ENCODE assay signal across 27 mouse cellular contexts in genomic region chr2:24925284-24925683, GRCm38 (mm10). TPM values are rescaled to one million over a fixed set of nuclear protein-coding genes. Genes with fewer than 3 reads are reported as not detected.
DNase-seq lines count a peak whose midpoint lies in the region; ATAC-seq and TF ChIP-seq lines count a peak whose summit lies in the region.
"Had no signal": no experiment of that assay in that cellular context is flagged by ENCODE, and none has a peak within 500 bp of the region (broad histone marks: within the 10 kb centered on the region; RNA-seq: fewer than 3 reads in every experiment).

No protein-coding gene starts in this region.

- no peak overlapping the region for H3K9ac ChIP-seq in liver, embryonic 11.5 days (ENCODE audit: low read depth, low read length)
- H3K9ac ChIP-seq in liver, postnatal 0 days (replicated peaks) = no peak overlapping the region
- no peak overlapping the region for H3K9ac ChIP-seq in lung, embryonic 15.5 days
- no peak overlapping the region for H3K9ac ChIP-seq in lung, postnatal 0 days (replicated peaks; ENCODE audit: low read depth)
- no peak overlapping the region for H3K9ac ChIP-seq in stomach, postnatal 0 days (ENCODE audit: low read length)
- H3K9ac ChIP-seq: forebrain, postnatal 0 days; heart, embryonic 15.5 days; hindbrain, embryonic 12.5 days; intestine, embryonic 15.5 days; liver, embryonic 15.5 days; midbrain, embryonic 15.5 days had no signal

- no peak overlapping the region for H3K4me2 ChIP-seq in liver, embryonic 11.5 days
- H3K4me2 ChIP-seq in liver, postnatal 0 days (ENCODE audit: low read depth, low read length) = no peak overlapping the region
- H3K4me2 ChIP-seq in lung, embryonic 15.5 days = no peak overlapping the region
- H3K4me2 ChIP-seq in lung, postnatal 0 days (replicated peaks; ENCODE audit: low read depth, low read length) = no peak overlapping the region
- no peak overlapping the region for H3K4me2 ChIP-seq in stomach, postnatal 0 days (replicated peaks; ENCODE audit: low read depth)
- H3K4me2 ChIP-seq: heart, embryonic 15.5 days; hindbrain, embryonic 12.5 days; intestine, embryonic 15.5 days; liver, embryonic 15.5 days; midbrain, embryonic 15.5 days had no signal

- ATAC-seq in liver, embryonic 11.5 days (replicated peaks; ENCODE audit: low FRiP score) = 0 out of 2 replicates have a peak, but pooled peaks have one; percentile 4
- ATAC-seq in liver, postnatal 0 days = no peak
- ATAC-seq in lung, embryonic 15.5 days (ENCODE audit: borderline replicate concordance, extremely low read depth, low FRiP score, low TSS enrichment) = no peak
- peak; percentile 45 for ATAC-seq in lung, postnatal 0 days
- ATAC-seq in stomach, postnatal 0 days (ENCODE audit: low FRiP score, low TSS enrichment) = no peak
- ATAC-seq: forebrain, postnatal 0 days; hindbrain, postnatal 0 days; intestine, embryonic 15.5 days; midbrain, embryonic 15.5 days had no signal

- DNase-seq in liver, embryonic 11.5 days (ENCODE audit: low spot score) = no peak
- no peak for DNase-seq in liver, postnatal 0 days
- DNase-seq in lung, postnatal 0 days (ENCODE audit: low spot score) = peak; percentile 83
- no peak for DNase-seq in stomach, postnatal 0 days (ENCODE audit: low spot score)
- no peak for DNase-seq in thymus, postnatal 14 days
- DNase-seq: adrenal gland, postnatal 25 days; B cell, adult 2 months; cerebellum, adult 11-12 months; cerebellum, adult 9-11 months; embryo, embryonic 11 days; forebrain, postnatal 0 days; gastrocnemius, postnatal 10 days; kidney, adult 8-10 months; kidney, postnatal 14 days; right cerebral cortex, postnatal 4 days; thymus, adult 2 months had no signal

- H3K36me3 ChIP-seq in liver, embryonic 11.5 days (ENCODE audit: control insufficient read depth, insufficient read depth, low read length) = 0 out of 2 replicates have a peak, but pooled peaks cover 2% of the 10 kb centered on the region
- H3K36me3 ChIP-seq in liver, postnatal 0 days (replicated peaks; ENCODE audit: insufficient read depth, low read length) = peaks cover 3% of the 10 kb centered on the region; the same call in 1 of the 2 replicates
- peaks cover 3% of the 10 kb centered on the region; the same call in 1 of the 2 replicates for H3K36me3 ChIP-seq in lung, embryonic 15.5 days
- no peaks in the 10 kb centered on the region for H3K36me3 ChIP-seq in lung, postnatal 0 days (ENCODE audit: insufficient read depth, low read length)
- H3K36me3 ChIP-seq in stomach, postnatal 0 days (ENCODE audit: control insufficient read depth, insufficient read depth, low read length) = peaks cover 3% of the 10 kb centered on the region
- H3K36me3 ChIP-seq: heart, embryonic 10.5 days; heart, embryonic 15.5 days; intestine, embryonic 15.5 days; liver, embryonic 15.5 days; midbrain, embryonic 10.5 days; midbrain, embryonic 15.5 days had no signal

- H3K4me1 ChIP-seq in liver, embryonic 11.5 days (replicated peaks; ENCODE audit: control insufficient read depth, insufficient read depth, low read length) = no peaks in the 10 kb centered on the region
- peaks cover 8% of the 10 kb centered on the region for H3K4me1 ChIP-seq in liver, postnatal 0 days (ENCODE audit: insufficient read depth)
- peaks cover 23% of the 10 kb centered on the region for H3K4me1 ChIP-seq in lung, embryonic 15.5 days
- H3K4me1 ChIP-seq in lung, postnatal 0 days (ENCODE audit: insufficient read depth, low read depth, low read length) = peaks cover 12% of the 10 kb centered on the region; the same call in 1 of the 2 replicates
- no peaks in the 10 kb centered on the region for H3K4me1 ChIP-seq in stomach, postnatal 0 days (replicated peaks; ENCODE audit: control insufficient read depth, insufficient read depth)
- H3K4me1 ChIP-seq: hindbrain, embryonic 12.5 days; midbrain, embryonic 10.5 days; midbrain, embryonic 15.5 days had no signal

- no peaks in the 10 kb centered on the region for H3K27me3 ChIP-seq in liver, embryonic 11.5 days (replicated peaks; ENCODE audit: control insufficient read depth, insufficient read depth, low read length)
- H3K27me3 ChIP-seq in liver, postnatal 0 days (ENCODE audit: insufficient read depth, low read length) = no peaks in the 10 kb centered on the region
- H3K27me3 ChIP-seq in lung, embryonic 15.5 days = no peaks in the 10 kb centered on the region
- no peaks in the 10 kb centered on the region for H3K27me3 ChIP-seq in lung, postnatal 0 days (replicated peaks; ENCODE audit: insufficient read depth, low read length)
- no peaks in the 10 kb centered on the region for H3K27me3 ChIP-seq in stomach, postnatal 0 days (ENCODE audit: control insufficient read depth, insufficient read depth, low read length)
- H3K27me3 ChIP-seq: heart, embryonic 15.5 days; hindbrain, embryonic 12.5 days; intestine, embryonic 15.5 days; liver, embryonic 15.5 days; midbrain, embryonic 15.5 days had no signal

- H3K9me3 ChIP-seq in liver, embryonic 11.5 days (ENCODE audit: control insufficient read depth, low read length) = no peaks in the 10 kb centered on the region
- no peaks in the 10 kb centered on the region for H3K9me3 ChIP-seq in liver, postnatal 0 days (ENCODE audit: low read length)
- no peaks in the 10 kb centered on the region for H3K9me3 ChIP-seq in lung, embryonic 15.5 days
- H3K9me3 ChIP-seq in lung, postnatal 0 days (ENCODE audit: low read length) = no peaks in the 10 kb centered on the region
- no peaks in the 10 kb centered on the region for H3K9me3 ChIP-seq in stomach, postnatal 0 days (ENCODE audit: control insufficient read depth, low read length)
- H3K9me3 ChIP-seq: heart, embryonic 10.5 days; heart, embryonic 15.5 days; hindbrain, embryonic 12.5 days; intestine, embryonic 15.5 days; liver, embryonic 15.5 days; midbrain, embryonic 10.5 days; midbrain, embryonic 15.5 days had no signal

- no peak for TF ChIP-seq EP300 in liver, postnatal 0 days (IDR thresholded peaks at IDR 0.05; ENCODE audit: low read depth)
- TF ChIP-seq EP300 in lung, postnatal 0 days (IDR thresholded peaks at IDR 0.05) = peak; percentile 52; the same call in 1 of the 2 replicates
- no peak for TF ChIP-seq EP300 in stomach, postnatal 0 days (optimal IDR thresholded peaks at IDR 0.05)

- H3K27ac ChIP-seq in liver, embryonic 11.5 days (ENCODE audit: low read depth, low read length) = no peak overlapping the region
- H3K27ac ChIP-seq in liver, postnatal 0 days (ENCODE audit: low read depth) = no peak overlapping the region
- peak overlapping the region; percentile 95 for H3K27ac ChIP-seq in lung, embryonic 15.5 days
- peak overlapping the region; percentile 54 for H3K27ac ChIP-seq in lung, postnatal 0 days (ENCODE audit: low read length)
- 0 out of 2 replicates have a peak overlapping the region, but pooled peaks have one; percentile 8 for H3K27ac ChIP-seq in stomach, postnatal 0 days (replicated peaks)
- H3K27ac ChIP-seq: heart, embryonic 10.5 days; heart, embryonic 15.5 days; hindbrain, embryonic 12.5 days; hindbrain, postnatal 0 days; intestine, embryonic 15.5 days; left cerebral cortex, adult 2 months; liver, embryonic 15.5 days; midbrain, embryonic 10.5 days; midbrain, embryonic 15.5 days had no signal

- no peak overlapping the region for H3K4me3 ChIP-seq in liver, embryonic 11.5 days (ENCODE audit: low read depth, low read length)
- H3K4me3 ChIP-seq in liver, postnatal 0 days (ENCODE audit: low read depth, low read length) = no peak overlapping the region
- no peak overlapping the region for H3K4me3 ChIP-seq in lung, embryonic 15.5 days
- no peak overlapping the region for H3K4me3 ChIP-seq in lung, postnatal 0 days (ENCODE audit: low read depth, low read length)
- no peak overlapping the region for H3K4me3 ChIP-seq in stomach, postnatal 0 days (ENCODE audit: low read depth, low read length)
- H3K4me3 ChIP-seq: erythroblast, embryonic 14.5 days; heart, embryonic 10.5 days; heart, embryonic 15.5 days; hindbrain, embryonic 12.5 days; intestine, embryonic 15.5 days; left cerebral cortex, adult 2 months; liver, embryonic 15.5 days; midbrain, embryonic 10.5 days; midbrain, embryonic 15.5 days had no signal

- 80% methylated on average over 8 of the region's 8 CpGs for WGBS in liver, embryonic 11.5 days
- WGBS in liver, postnatal 0 days (ENCODE audit: insufficient replicate concordance) = 80% methylated on average over 8 of the region's 8 CpGs
- WGBS in lung, embryonic 15.5 days = 61% methylated on average over 8 of the region's 8 CpGs
- WGBS in lung, postnatal 0 days = 53% methylated on average over 8 of the region's 8 CpGs
- WGBS in stomach, postnatal 0 days = 71% methylated on average over 8 of the region's 8 CpGs

- TF ChIP-seq CTCF in liver, postnatal 0 days (IDR thresholded peaks at IDR 0.05; ENCODE audit: low read depth) = no peak
- no peak; the same call in 1 of the 2 replicates for TF ChIP-seq CTCF in lung, postnatal 0 days (IDR thresholded peaks at IDR 0.05)
- TF ChIP-seq CTCF in stomach, postnatal 0 days (IDR thresholded peaks at IDR 0.05; ENCODE audit: low read depth) = no peak

RNA-seq across cellular contexts. Expression of gene Ehmt1, which starts 5.9 kb away (rescaled TPM):
- 51.3 and 54.7 TPM in 2 replicates for polyA plus RNA-seq in liver, embryonic 11.5 days (2014; fragmentation: Nextera tagmentation; extraction: Ambion mirVana)
- 9.1 and 12.3 TPM in 2 replicates for polyA plus RNA-seq in liver, postnatal 0 days (2015; fragmentation: Nextera tagmentation; extraction: Ambion mirVana)
- polyA plus RNA-seq in lung, embryonic 15.5 days (2015; fragmentation: Nextera tagmentation; extraction: Ambion mirVana) = 89.4 and 91.7 TPM in 2 replicates
- polyA plus RNA-seq in lung, postnatal 0 days (2015; fragmentation: Nextera tagmentation; extraction: Ambion mirVana) = 39.1 and 45.0 TPM in 2 replicates
- polyA plus RNA-seq in stomach, postnatal 0 days (2015; fragmentation: Nextera tagmentation; extraction: Ambion mirVana) = 23.1 and 27.5 TPM in 2 replicates

RNA-seq across cellular contexts. Expression of gene Arrdc1, which starts 9.8 kb away (rescaled TPM):
- 29.8 and 35.2 TPM in 2 replicates for polyA plus RNA-seq in liver, embryonic 11.5 days (2014; fragmentation: Nextera tagmentation; extraction: Ambion mirVana)
- 16.2 and 16.7 TPM in 2 replicates for polyA plus RNA-seq in liver, postnatal 0 days (2015; fragmentation: Nextera tagmentation; extraction: Ambion mirVana)
- polyA plus RNA-seq in lung, embryonic 15.5 days (2015; fragmentation: Nextera tagmentation; extraction: Ambion mirVana) = 98.8 and 116 TPM in 2 replicates
- 174 and 180 TPM in 2 replicates for polyA plus RNA-seq in lung, postnatal 0 days (2015; fragmentation: Nextera tagmentation; extraction: Ambion mirVana)
- polyA plus RNA-seq in stomach, postnatal 0 days (2015; fragmentation: Nextera tagmentation; extraction: Ambion mirVana) = 94.7 and 105 TPM in 2 replicates

RNA-seq across cellular contexts. Expression of gene Zmynd19, which starts 24.3 kb away (rescaled TPM):
- polyA plus RNA-seq in liver, embryonic 11.5 days (2014; fragmentation: Nextera tagmentation; extraction: Ambion mirVana) = 46.0 and 47.3 TPM in 2 replicates
- 6.2 and 6.5 TPM in 2 replicates for polyA plus RNA-seq in liver, postnatal 0 days (2015; fragmentation: Nextera tagmentation; extraction: Ambion mirVana)
- 16.3 and 17.0 TPM in 2 replicates for polyA plus RNA-seq in lung, embryonic 15.5 days (2015; fragmentation: Nextera tagmentation; extraction: Ambion mirVana)
- polyA plus RNA-seq in lung, postnatal 0 days (2015; fragmentation: Nextera tagmentation; extraction: Ambion mirVana) = 5.0 and 7.3 TPM in 2 replicates
- 7.1 and 7.8 TPM in 2 replicates for polyA plus RNA-seq in stomach, postnatal 0 days (2015; fragmentation: Nextera tagmentation; extraction: Ambion mirVana)

RNA-seq across cellular contexts. Expression of gene Dph7, which starts 36.9 kb away (rescaled TPM):
- polyA plus RNA-seq in liver, embryonic 11.5 days (2014; fragmentation: Nextera tagmentation; extraction: Ambion mirVana) = 22.9 and 25.2 TPM in 2 replicates
- 6.4 and 7.0 TPM in 2 replicates for polyA plus RNA-seq in liver, postnatal 0 days (2015; fragmentation: Nextera tagmentation; extraction: Ambion mirVana)
- 24.5 and 26.0 TPM in 2 replicates for polyA plus RNA-seq in lung, embryonic 15.5 days (2015; fragmentation: Nextera tagmentation; extraction: Ambion mirVana)
- polyA plus RNA-seq in lung, postnatal 0 days (2015; fragmentation: Nextera tagmentation; extraction: Ambion mirVana) = 12.3 and 13.3 TPM in 2 replicates
- 12.1 TPM in 2 replicates for polyA plus RNA-seq in stomach, postnatal 0 days (2015; fragmentation: Nextera tagmentation; extraction: Ambion mirVana)

RNA-seq across cellular contexts. Expression of gene Mrpl41, which starts 49.6 kb away (rescaled TPM):
- polyA plus RNA-seq in liver, embryonic 11.5 days (2014; fragmentation: Nextera tagmentation; extraction: Ambion mirVana) = 149 and 158 TPM in 2 replicates
- polyA plus RNA-seq in liver, postnatal 0 days (2015; fragmentation: Nextera tagmentation; extraction: Ambion mirVana) = 81.8 and 83.1 TPM in 2 replicates
- polyA plus RNA-seq in lung, embryonic 15.5 days (2015; fragmentation: Nextera tagmentation; extraction: Ambion mirVana) = 106 and 114 TPM in 2 replicates
- 90.0 and 98.4 TPM in 2 replicates for polyA plus RNA-seq in lung, postnatal 0 days (2015; fragmentation: Nextera tagmentation; extraction: Ambion mirVana)
- 121 and 122 TPM in 2 replicates for polyA plus RNA-seq in stomach, postnatal 0 days (2015; fragmentation: Nextera tagmentation; extraction: Ambion mirVana)

Comparison
In these comparisons a context has a peak if more than half of its experiments do, and no peak if none do; other contexts are left out.
1. ATAC-seq: peak in liver, embryonic 11.5 days (single experiment) and lung, postnatal 0 days (single experiment); none in liver, postnatal 0 days (single experiment), lung, embryonic 15.5 days (single experiment) and stomach, postnatal 0 days (single experiment).
2. H3K27ac ChIP-seq: peak in lung, embryonic 15.5 days (single experiment), lung, postnatal 0 days (single experiment) and stomach, postnatal 0 days (single experiment); none in liver, embryonic 11.5 days (single experiment) and liver, postnatal 0 days (single experiment).